Mouse (Mus musculus): ENCODE measurements at regions not wholly inside any gene's neighbourhood (a gene's known extent, or its start where the extent isn't known, plus 50 kb on each side); places are given as distances from the start of the nearest gene placed in this dataset.

DNA sequence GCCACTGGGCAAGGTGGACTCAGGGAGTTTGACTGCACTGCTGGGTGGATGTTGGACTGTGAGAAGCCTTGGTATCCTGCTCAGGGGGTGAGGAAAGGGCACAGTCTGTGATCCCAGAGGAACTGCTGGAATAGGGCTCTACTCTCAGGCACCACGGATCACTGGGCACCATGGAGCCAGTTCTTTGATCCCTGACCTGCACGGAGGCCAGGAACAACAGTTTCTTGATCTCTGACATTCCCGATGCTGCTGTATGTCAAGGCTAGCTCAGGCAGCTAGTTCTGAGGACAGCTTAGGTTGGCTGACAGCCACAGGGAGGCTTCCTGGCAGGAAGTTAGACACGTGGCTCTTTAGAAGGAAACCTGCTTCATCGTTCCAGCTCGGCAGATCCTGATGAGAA, 289.5 kb upstream of the Slit2 start:
- H3K4me3 ChIP-seq (ENCODE audit: insufficient read depth, low read depth, low read length), result no peak overlapping the region
- TF ChIP-seq POLR2A (IDR thresholded peaks at IDR 0.05; ENCODE audit: low read depth, low read length) (no peak), CTCF (conservative IDR thresholded peaks at IDR 0.05; ENCODE audit: insufficient read depth, insufficient read length, low read depth, low read length) (no peak)
- peak; percentile 72 for DNase-seq
- no peaks in the 10 kb centered on the region for H3K4me1 ChIP-seq (ENCODE audit: control insufficient read depth, insufficient read depth, low read length)
- H3K27ac ChIP-seq (ENCODE audit: insufficient read depth, low read depth, low read length), result no peak overlapping the region
- H3K27me3 ChIP-seq (replicated peaks; ENCODE audit: control insufficient read depth, insufficient read depth, low read length), result no peaks in the 10 kb centered on the region
- H3K36me3 ChIP-seq (ENCODE audit: control insufficient read depth, insufficient read depth, low read length), result no peaks in the 10 kb centered on the region
- WGBS, result 14% methylated on average over 6 of the region's 6 CpGs

DNA sequence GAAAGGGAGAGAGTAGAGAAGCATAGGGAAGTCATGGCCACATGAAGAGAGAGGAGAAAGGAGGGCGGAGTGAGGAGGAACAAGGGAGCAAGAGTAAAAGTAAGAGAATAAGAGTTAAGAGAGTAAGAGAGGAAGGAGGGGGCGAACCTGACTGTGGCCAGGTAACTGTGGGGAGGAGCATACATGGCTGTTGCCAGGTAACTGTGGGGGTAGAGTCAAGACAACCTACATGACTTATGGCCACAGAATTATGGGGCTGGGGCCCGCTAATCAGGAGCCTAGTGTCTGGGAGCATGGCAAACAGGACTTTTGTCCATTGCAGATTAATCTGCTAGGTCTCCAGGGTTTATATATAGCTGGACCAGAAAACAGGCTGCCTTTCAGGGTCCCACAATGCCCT, 289.0 kb upstream of the Slit2 start:
- Histone ChIP-seq H3K4me1 (ENCODE audit: control insufficient read depth, insufficient read depth, low read length) (no peaks in the 10 kb centered on the region), H3K27me3 (replicated peaks; ENCODE audit: control insufficient read depth, insufficient read depth, low read length) (no peaks in the 10 kb centered on the region), H3K4me3 (ENCODE audit: insufficient read depth, low read depth, low read length) (no peak overlapping the region), H3K36me3 (ENCODE audit: control insufficient read depth, insufficient read depth, low read length) (no peaks in the 10 kb centered on the region), H3K27ac (ENCODE audit: insufficient read depth, low read depth, low read length) (no peak overlapping the region)
- TF ChIP-seq CTCF (conservative IDR thresholded peaks at IDR 0.05; ENCODE audit: insufficient read depth, insufficient read length, low read depth, low read length), result no peak
- no peak for TF ChIP-seq POLR2A (IDR thresholded peaks at IDR 0.05; ENCODE audit: low read depth, low read length)
- 92% methylated on average over 3 of the region's 3 CpGs for WGBS
- no peak for DNase-seq

DNA sequence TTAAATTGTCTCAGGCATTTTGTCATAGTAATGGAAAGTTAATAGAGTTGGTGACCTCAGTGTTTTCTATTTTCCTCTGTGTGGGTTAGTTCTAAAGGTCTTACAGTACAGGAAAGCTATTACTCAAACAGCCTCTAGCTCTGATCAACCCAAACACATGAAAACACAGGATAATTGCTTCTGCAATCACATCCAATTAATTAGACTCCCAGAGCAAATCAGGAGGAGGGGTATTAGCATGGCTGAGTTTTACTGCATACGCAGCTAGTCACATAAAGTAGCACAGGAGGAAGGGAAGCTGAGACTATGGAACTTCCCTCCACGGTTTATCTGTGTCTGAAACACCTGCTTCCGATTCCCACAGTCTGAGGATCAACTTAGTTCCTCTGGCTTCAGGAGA, 288.3 kb upstream of the Slit2 start:
- Histone ChIP-seq H3K27ac (ENCODE audit: insufficient read depth, low read depth, low read length) (no peak overlapping the region), H3K36me3 (ENCODE audit: control insufficient read depth, insufficient read depth, low read length) (no peaks in the 10 kb centered on the region), H3K4me3 (ENCODE audit: insufficient read depth, low read depth, low read length) (no peak overlapping the region), H3K27me3 (replicated peaks; ENCODE audit: control insufficient read depth, insufficient read depth, low read length) (no peaks in the 10 kb centered on the region), H3K4me1 (ENCODE audit: control insufficient read depth, insufficient read depth, low read length) (no peaks in the 10 kb centered on the region)
- DNase-seq, result no peak
- TF ChIP-seq POLR2A (IDR thresholded peaks at IDR 0.05; ENCODE audit: low read depth, low read length) (no peak), CTCF (conservative IDR thresholded peaks at IDR 0.05; ENCODE audit: insufficient read depth, insufficient read length, low read depth, low read length) (no peak)
- WGBS, result 65% methylated on average over 3 of the region's 3 CpGs

DNA sequence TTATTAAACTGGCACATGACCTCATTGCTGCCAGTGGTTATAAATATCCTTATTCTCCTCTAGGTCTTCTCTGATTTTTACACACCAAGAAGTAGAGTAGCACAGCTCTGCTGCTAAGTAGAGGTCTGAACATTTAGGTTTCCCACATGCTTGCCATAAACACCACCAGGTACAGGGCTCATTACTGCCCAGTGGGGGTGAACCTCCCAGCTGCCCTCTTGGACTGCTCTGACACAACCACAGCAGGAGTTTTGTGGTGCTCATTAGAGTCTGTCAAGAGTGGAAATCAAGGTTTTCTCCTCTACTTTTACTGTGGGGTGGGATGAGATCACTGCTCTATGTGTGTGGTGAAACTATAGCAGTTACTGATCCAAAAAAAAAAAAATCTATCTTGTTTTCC, 271.4 kb upstream of the Slit2 start:
- TF ChIP-seq CTCF (conservative IDR thresholded peaks at IDR 0.05; ENCODE audit: insufficient read depth, insufficient read length, low read depth, low read length) (no peak), POLR2A (IDR thresholded peaks at IDR 0.05; ENCODE audit: low read depth, low read length) (no peak)
- Histone ChIP-seq H3K27ac (ENCODE audit: insufficient read depth, low read depth, low read length) (no peak overlapping the region), H3K4me3 (ENCODE audit: insufficient read depth, low read depth, low read length) (no peak overlapping the region), H3K4me1 (ENCODE audit: control insufficient read depth, insufficient read depth, low read length) (no peaks in the 10 kb centered on the region), H3K27me3 (replicated peaks; ENCODE audit: control insufficient read depth, insufficient read depth, low read length) (no peaks in the 10 kb centered on the region), H3K36me3 (ENCODE audit: control insufficient read depth, insufficient read depth, low read length) (no peaks in the 10 kb centered on the region)
- no peak for DNase-seq

DNA sequence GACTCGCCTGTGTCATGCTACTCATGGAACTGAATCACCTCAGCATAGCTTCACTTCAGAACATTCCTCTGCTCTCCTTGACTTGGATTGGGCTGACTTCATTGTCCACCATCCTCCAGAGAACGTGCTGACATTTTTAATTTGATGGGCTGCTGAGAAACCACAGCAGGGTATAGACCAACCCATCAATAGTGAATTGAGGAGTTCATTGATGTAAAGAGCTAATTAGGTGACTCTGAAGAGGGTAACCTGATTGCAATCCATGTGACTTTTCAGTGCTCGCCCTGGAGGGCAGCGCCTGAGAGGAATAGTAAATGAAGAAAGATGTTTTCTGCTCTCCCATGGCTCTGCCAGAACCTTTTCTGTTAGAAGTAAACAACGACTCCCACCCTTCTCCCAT, 268.6 kb upstream of the Slit2 start:
- Histone ChIP-seq H3K36me3 (ENCODE audit: control insufficient read depth, insufficient read depth, low read length) (no peaks in the 10 kb centered on the region), H3K4me3 (ENCODE audit: insufficient read depth, low read depth, low read length) (no peak overlapping the region), H3K4me1 (ENCODE audit: control insufficient read depth, insufficient read depth, low read length) (no peaks in the 10 kb centered on the region), H3K27ac (ENCODE audit: insufficient read depth, low read depth, low read length) (no peak overlapping the region), H3K27me3 (replicated peaks; ENCODE audit: control insufficient read depth, insufficient read depth, low read length) (no peaks in the 10 kb centered on the region)
- no peak for TF ChIP-seq CTCF (conservative IDR thresholded peaks at IDR 0.05; ENCODE audit: insufficient read depth, insufficient read length, low read depth, low read length)
- TF ChIP-seq POLR2A (IDR thresholded peaks at IDR 0.05; ENCODE audit: low read depth, low read length), result no peak
- WGBS, result 67% methylated on average over 5 of the region's 5 CpGs
- DNase-seq, result no peak

DNA sequence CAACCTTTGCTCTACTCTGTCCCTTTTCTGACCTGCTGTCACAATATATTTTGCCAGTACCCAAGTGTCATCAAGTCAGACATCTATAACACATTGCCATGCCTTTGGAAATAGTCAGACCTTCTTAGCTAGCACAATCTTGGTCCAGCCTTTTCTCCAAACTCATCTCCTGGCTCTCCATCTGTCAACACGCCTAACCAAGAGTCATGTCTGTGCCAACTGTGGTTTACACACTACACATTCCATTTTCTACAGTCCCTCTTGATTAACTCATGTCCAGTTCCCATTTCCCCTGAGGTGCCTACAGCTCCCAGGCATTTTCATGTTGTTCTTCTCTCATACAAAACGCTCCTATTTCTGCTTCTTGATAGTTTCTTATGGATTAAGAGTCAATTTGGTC, 258.0 kb upstream of the Slit2 start:
- Histone ChIP-seq H3K4me1 (ENCODE audit: control insufficient read depth, insufficient read depth, low read length) (no peaks in the 10 kb centered on the region), H3K27ac (ENCODE audit: insufficient read depth, low read depth, low read length) (no peak overlapping the region), H3K36me3 (ENCODE audit: control insufficient read depth, insufficient read depth, low read length) (no peaks in the 10 kb centered on the region), H3K27me3 (replicated peaks; ENCODE audit: control insufficient read depth, insufficient read depth, low read length) (no peaks in the 10 kb centered on the region), H3K4me3 (ENCODE audit: insufficient read depth, low read depth, low read length) (no peak overlapping the region)
- 75% methylated on average over 2 of the region's 2 CpGs for WGBS
- TF ChIP-seq CTCF (conservative IDR thresholded peaks at IDR 0.05; ENCODE audit: insufficient read depth, insufficient read length, low read depth, low read length) (no peak), POLR2A (IDR thresholded peaks at IDR 0.05; ENCODE audit: low read depth, low read length) (no peak)
- DNase-seq, result no peak

DNA sequence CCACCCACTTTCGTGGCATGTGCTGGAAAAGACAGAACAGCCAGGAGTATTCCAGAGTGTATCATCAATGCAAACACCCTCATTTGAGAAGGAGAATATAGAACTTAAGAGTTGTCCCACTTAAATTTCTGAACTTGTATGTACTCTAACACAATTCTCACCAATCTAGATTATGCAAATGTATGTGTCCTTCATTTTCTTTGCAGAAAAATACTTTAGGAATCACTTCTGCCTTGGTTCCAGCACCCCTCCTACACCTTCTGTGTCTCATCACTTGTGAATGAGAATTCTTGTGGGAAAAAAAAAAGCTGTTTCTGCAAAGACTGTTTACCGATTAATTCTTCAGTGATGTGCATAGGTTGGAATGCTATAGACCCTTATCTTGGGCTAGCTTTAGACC, 240.2 kb upstream of the Slit2 start:
- no peak overlapping the region for H3K4me3 ChIP-seq (ENCODE audit: insufficient read depth, low read depth, low read length)
- no peak overlapping the region for H3K27ac ChIP-seq (ENCODE audit: insufficient read depth, low read depth, low read length)
- no peak for TF ChIP-seq POLR2A (IDR thresholded peaks at IDR 0.05; ENCODE audit: low read depth, low read length)
- TF ChIP-seq CTCF (conservative IDR thresholded peaks at IDR 0.05; ENCODE audit: insufficient read depth, insufficient read length, low read depth, low read length), result no peak
- no peaks in the 10 kb centered on the region for H3K4me1 ChIP-seq (ENCODE audit: control insufficient read depth, insufficient read depth, low read length)
- H3K27me3 ChIP-seq (replicated peaks; ENCODE audit: control insufficient read depth, insufficient read depth, low read length), result no peaks in the 10 kb centered on the region
- WGBS, result 87% methylated on average over 2 of the region's 2 CpGs
- no peaks in the 10 kb centered on the region for H3K36me3 ChIP-seq (ENCODE audit: control insufficient read depth, insufficient read depth, low read length)
- DNase-seq, result no peak

DNA sequence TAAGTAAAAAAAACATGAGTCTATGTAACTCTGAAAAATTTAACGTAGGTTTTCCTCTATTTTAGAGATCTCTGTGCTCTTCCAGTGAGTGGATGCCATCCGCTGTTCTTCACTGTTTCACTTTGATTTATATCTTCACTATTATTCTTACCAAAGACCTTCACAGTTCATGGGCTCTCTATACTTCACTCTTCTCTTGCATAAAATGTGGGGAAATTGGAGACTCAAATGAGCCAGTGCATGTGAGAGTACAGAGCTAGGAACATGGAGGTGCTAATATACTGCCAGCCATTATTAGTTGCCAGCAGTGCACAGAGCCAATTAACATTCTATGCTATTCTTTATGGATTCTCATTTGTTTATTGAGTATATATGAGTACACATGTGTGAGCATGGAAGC, 237.8 kb upstream of the Slit2 start:
- Histone ChIP-seq H3K27me3 (replicated peaks; ENCODE audit: control insufficient read depth, insufficient read depth, low read length) (no peaks in the 10 kb centered on the region), H3K4me1 (ENCODE audit: control insufficient read depth, insufficient read depth, low read length) (no peaks in the 10 kb centered on the region), H3K36me3 (ENCODE audit: control insufficient read depth, insufficient read depth, low read length) (no peaks in the 10 kb centered on the region), H3K27ac (ENCODE audit: insufficient read depth, low read depth, low read length) (no peak overlapping the region), H3K4me3 (ENCODE audit: insufficient read depth, low read depth, low read length) (no peak overlapping the region)
- TF ChIP-seq CTCF (conservative IDR thresholded peaks at IDR 0.05; ENCODE audit: insufficient read depth, insufficient read length, low read depth, low read length), result no peak
- no peak for TF ChIP-seq POLR2A (IDR thresholded peaks at IDR 0.05; ENCODE audit: low read depth, low read length)
- 38% methylated on average over 2 of the region's 2 CpGs for WGBS
- DNase-seq, result no peak

Data from kidney, adult 2 months (tissue).